Mouse (Mus musculus) telencephalon, adult 2 months (tissue): Measurements from ENCODE around the gene Rps15.
A peak's percentile ranks its signal among the peaks of the same experiment; 100 is the strongest.

Experiments
- DNase-seq: peaks from one replicate; pipeline ENCODE4 v3.0.0-alpha.2; 2011; ENCODE audit warnings: low read depth, low spot score

Gene Rps15

DNA sequence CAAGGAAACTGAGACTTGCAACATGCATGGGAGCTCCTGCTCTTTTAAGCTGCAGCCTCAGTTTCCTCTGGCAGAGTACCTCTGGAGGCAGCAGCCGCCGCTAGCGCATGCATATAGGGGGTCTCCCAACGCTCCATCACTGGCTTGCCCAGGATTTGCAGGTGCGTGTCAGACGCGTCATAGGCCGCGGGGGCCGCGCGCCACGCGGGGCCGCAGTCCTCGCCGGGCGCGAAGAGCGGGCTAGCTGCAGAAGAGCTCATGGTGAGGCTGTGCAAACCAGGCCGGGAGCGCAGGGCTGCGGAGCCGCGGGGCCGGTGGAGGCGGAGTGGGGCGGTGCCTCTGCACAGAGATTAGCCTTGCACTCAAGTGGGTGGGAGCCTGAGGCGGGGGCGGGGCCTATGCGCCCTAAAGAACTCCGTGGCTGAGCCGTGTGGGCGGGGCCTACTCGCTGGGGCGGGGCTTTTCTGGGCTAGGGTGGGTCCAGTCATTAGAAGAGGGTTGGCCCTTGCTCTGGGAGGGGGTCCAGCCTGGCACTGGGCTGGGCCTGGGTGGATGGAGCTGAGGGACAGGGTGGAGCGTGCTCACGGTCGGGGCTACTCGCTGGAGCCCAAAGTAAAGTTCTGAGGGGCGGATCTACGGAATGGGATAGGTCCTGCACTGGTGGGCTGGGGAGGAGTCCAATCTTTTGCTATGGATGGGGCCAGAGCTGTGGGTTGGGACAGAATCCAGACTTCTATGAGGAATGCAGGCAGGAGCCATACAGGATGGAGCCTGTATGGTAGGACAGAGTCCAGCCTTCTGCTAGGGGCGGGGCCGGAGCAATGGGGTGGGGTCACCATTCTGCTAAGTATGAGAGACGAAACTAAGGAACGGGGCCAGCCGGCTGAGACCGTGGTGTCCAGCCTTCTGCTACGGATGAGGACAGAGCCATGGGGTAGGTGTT is 31.3 kb upstream of the Rps15 start, which contains the start of the genes Gamt and Dazap1:
Gene Gamt (minus strand): TSS at position 371 of the 943 bp plus-strand sequence.
Gene Dazap1 (plus strand): TSS at position 845 of the 943 bp plus-strand sequence.
- DNase-seq = peak; percentile 87

DNA sequence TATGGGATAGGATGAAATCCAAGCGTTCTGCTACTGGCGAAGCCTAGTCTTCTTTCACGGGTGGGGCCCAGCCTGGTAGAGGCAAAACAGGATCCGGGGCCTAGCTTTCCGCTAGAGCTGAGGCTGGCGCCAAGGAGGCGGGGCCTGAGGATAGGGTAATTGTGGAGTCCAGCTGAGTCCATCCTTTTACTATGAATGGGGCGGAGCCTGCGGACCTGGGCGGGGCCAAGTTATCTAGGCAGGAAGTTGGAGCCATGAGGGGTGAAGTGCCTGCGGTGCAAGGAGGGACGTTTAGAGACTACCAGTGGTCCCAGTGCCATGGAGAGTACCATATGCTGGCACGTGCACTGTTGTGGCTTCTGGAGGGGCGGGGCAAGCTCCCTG is 30.7 kb upstream of the Rps15 start:
- peak; percentile 87 for DNase-seq

DNA sequence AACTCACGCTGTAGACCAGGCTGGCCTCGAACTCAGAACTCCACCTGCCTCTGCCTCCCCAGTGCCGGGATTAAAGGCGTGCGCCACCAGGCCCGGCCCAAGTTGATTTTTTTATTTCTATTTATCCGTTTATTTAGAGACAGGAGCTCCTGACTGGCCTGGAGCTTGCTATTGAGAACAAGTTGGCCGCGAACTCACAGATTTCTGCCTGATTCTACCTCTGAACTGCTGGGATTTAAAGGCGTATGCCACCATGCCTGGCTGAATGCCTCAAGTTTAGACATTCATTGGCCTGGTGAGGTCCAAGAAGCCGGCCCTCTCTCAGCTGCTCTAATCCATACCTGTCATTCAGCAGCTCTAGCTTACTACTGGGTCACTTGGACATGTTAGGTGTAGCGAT is 30.1 kb upstream of the Rps15 start:
- no peak for DNase-seq

DNA sequence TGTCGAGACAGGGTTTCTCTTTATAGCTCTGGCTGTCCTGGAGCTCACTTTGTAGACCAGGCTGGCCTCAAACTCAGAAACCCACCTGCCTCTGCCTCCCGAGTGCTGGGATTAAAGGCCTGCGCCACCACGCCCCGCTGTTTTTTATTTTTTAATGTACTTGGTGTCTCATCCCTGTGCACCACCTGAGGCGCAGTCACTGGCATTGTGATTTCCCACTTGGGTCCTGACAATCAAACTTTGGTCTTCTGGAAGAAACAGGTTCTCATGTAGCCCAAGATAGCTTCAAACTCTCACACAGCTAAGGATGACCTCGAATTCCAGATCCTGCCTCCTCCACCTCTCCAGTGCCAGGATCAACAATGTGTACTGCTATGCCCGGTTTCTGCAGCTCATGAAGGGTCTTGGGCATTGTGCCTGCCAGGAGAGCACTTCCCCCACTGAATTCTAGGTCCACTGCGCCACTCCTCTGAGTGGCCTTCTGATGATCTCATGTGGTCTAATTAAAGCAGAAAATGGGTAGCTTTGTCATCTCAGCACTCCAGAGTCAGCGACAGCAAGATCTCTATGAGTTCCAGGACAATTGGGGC is 29.4 kb upstream of the Rps15 start:
- DNase-seq = no peak

DNA sequence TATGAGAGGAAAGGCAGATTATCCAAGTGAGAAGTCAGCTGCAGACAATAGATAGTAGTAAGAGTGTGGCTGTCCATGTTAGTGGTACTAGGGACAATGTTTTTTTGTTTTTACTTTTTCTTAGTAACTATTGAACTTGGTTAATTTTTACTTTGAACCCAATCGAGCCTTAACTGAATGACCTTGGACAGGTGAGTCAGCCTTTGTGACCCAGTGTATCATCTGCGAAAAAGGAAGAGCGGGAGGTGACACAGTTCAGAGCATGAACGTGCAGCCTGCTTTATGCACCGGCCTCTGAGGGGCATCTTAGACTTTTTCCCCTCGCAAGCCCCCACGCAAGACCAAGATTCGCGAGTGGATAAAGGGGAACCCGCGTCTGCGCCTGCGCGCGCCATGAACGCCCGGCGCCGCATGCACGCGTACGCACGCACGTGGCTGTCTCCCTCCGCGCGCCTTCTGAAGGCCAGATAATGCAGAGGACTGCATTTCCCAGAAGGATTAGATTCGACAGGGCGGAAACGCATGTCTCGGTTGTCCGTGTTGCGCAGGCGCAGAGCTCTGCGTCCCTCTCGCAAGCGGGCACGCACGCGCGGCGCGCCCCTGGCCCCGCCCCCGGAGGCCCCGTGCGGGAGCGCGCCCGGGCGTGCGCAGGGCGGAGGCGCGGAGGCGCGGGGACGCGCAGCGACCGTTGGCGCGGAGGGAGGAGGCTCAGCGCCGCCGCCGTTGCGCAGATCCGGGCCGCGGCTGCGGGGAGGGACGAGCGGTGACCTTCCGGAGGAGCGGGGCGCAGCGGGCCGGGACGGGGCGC is 27.7 kb upstream of the Rps15 start:
- peak; percentile 99 for DNase-seq

DNA sequence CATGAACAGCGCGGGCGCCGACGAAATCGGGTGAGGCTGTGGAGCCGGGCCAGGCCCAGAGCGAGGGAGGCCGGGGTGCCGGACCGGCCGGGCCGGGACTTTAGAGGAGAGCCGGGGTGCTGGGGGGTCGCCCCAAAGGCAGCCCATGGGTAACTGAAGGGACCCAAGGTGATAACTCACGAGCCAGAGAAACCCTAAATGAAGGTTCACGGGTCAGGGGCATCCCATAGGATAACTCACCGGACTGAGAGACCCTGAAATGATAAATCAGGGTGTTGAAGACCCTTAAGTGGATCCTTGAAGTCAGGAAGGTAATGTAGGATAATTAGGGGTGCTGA is 27.1 kb upstream of the Rps15 start:
- no peak for DNase-seq

DNA sequence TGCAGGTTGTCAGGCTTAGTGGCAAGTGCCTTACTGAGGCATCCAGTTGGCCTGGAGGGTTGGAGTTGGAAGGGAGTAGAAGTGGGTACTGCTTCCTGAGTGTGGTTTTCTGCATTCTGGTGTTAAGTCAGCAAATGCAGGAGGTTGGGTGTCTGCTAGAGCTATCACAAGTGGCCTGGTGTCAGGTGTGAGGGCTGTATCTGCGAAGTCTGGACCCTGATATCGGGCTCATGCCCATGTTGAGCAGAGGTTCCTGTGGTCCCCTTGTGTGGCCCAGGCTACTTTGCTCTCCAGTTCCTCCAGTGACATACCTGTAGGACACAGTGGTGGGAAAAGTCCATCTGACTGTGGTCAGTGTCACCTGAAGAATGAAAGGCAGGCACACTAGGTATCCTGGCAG is 22.2 kb upstream of the Rps15 start:
- DNase-seq = no peak

DNA sequence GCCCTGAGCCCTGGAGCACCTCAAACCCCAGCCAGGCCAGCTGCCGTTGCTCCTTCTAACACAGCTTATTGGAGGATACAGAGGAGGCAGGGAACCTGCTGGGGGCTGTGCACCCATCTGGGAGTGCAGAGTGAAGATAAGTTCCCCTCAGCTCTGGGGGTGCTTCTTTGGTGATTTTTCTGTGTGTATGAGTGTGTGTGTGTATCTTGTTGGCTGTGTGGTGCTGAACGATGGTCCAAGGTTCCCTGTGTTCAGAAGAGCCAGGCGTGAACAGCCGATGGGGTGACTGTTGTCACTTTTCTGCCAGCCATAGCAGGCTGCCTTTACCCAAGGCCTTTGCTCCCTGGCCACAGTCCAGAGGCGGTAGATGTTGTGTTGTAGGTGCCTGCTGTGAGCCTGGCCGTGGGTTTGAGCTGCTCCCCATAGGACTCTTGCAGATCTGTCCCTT is 21.5 kb upstream of the Rps15 start:
- DNase-seq = no peak

DNA sequence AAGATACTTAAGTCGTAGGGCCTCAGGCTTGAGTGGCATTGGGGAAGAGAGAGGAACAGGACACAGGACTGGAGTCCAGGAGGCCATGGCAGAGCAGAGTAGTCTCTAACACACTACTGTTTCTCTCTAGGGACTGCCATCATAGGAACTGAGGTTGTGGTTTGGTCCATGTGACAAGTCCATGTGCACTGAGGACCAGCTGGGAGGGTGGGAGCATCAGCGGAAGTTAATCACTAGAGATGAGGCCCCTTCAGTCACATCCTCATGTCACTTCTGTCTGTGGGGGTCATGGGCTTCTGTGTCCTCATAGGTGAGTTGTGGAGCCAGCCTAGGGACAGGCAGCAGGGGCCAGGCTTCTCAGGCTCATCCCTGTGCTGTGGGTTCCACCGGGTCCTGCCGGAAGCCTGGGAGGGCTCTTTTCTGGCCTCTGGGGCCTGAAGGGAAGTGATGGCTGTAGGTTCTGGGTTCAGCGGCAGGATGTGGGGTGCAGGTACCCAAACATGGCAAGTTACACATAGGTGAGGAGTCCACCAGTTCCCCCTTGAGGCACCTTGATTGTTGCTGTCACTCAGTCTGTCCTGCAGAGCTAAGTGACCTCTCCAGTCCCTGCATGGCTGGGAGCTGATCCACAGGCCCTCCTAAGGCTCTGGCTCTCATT is 20.9 kb upstream of the Rps15 start:
- DNase-seq = no peak

DNA sequence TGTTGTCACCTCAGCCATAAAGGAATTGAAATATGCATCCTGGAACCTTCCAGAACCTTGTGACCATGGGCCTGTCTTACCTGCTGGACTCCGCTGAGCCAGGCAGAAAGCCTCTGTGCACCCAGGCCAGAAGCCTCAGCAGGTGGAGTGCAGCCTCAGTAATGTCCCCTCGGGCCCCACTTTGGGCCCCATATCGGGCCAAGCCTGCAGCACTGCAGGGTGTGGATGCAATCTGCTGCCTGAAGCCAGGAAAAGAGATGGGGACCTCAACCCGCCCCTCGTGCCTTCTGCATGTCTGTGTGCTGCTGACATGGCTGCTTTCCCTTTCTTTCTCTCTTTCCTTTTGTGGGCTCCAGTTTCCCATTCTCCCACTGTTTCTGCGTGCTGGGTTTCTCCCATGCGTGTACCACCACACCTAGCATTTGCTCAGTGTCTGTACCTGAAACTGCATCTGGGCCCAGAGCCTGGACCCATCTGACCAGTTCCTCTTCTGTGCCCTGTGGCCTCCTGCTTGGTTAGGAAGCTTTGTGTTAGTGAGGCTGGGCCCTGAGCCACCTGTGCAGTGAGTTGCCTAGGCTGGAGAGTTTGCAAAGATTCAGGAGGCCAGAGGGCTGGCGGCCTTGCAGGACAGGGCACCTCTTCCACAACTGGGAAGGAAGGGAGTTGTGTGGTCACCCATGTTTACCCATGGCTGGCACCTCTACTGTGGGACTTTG is 20.2 kb upstream of the Rps15 start:
- DNase-seq = no peak

DNA sequence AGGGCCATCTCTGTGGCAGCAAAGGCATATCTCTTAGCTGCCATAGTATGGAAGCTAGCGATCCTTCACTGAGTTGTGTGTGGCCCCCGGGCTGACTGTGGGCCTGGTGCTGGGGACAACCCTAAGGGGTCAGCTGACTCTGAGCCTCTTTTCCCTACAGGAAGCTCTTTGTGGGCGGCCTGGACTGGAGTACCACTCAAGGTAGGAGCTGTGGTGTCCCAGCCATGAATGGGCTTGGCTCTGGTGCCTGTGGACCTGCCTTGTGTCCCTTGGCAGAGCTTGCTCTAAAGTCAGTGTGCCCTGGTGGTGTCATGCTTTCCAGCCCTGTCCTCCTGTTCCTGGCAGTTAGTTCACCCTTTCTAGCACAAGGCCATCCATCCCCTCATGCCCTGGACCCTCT is 18.4 kb upstream of the Rps15 start:
- no peak for DNase-seq

DNA sequence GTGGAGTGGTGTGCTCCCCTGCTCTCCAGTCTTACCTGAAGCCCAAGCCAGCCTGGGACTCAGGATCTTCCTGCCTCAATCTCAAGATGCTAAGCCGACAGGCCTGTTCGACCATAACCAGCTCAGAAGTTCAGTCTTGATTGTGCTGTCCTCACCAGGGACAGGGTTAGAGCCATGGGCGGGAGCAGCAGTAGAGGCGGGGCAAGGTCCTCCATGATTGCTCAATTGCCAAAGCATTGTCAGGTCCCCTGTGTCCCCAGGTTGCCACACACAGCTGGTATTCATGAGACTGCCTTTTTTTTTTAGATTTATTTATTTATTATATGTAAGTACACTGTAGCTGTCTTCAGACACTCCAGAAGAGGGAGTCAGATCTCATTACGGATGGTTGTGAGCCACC is 16.0 kb upstream of the Rps15 start:
- DNase-seq = no peak

DNA sequence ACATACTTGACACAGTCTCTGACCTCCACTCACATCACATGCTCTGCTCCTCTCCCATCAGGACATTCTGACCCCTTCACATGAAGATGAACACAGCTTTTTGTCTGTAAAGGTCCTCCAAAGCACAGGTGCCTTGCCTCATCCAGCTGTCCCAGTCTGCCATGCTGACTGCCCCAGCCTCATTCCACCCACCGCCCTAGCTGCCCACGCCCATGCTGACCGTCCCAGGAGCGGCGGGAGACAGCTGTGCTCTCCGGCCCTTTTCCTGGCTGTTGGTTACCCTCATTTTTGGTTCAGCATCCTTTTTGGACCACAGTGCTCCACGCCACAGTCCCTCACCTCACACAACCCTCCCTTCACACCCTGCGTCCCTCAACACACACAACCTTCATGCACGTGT is 13.9 kb upstream of the Rps15 start:
- DNase-seq = no peak

DNA sequence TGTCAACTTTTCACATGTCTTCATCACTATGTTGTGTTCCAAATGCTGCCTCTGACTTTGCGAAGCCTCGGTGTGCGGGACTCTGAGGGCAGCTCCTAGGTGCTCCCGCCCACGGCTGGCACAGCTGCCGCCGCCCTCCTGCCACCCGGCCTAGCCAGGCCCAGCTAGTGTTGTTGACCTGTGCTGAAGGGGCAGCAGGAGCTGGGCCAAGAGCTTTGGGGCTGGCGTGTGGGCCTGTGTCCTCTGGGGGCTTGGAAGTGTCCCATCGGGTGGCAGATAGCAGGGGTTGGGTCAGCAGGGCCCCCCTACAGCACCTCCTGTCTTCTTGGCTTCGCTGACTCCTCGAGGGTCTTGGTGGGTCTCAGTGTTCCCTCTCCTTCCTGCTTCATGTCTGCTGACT is 13.0 kb upstream of the Rps15 start:
- no peak for DNase-seq

DNA sequence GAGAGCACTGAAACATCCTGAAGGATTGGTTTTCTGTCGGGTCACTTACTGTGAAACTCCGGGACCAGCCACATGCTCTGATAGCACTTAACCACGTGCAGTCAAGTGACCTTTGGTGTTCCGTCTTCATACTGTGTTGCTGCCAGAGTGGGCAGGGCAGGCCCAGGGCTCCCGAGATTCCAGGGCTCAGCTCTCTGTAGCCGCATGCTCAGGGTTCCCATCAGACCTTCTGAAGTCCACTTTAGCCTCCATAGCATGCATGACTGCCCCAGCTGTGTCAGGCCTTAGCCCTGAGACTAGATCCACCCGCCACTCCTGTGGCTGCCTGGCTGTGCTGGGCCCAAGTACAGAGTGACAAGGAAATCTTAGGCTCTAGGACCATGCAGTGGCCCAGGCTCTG is 10.9 kb upstream of the Rps15 start:
- DNase-seq = no peak

DNA sequence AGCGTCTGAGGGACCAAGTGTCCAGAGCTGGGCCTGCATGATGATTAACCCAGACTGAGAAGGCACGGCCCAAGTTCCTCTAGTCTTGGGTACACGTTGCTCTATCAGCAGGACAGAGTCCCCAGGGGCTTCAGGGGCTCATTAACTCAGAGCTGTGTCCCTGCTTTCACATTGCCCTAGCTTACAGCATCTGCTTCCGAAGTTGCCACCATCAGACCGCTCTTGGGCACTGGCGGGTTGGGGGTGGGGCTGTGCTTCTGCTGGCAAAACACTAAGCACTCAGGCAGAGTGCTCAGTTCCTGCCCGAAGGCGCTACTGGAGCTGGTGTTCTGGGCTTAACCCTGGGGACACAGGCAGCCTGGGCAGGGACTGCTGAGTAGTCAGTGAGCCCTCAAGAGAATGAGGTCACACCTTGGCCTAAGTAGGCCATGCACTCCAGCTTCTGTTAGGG is 10.3 kb upstream of the Rps15 start:
- no peak for DNase-seq

DNA sequence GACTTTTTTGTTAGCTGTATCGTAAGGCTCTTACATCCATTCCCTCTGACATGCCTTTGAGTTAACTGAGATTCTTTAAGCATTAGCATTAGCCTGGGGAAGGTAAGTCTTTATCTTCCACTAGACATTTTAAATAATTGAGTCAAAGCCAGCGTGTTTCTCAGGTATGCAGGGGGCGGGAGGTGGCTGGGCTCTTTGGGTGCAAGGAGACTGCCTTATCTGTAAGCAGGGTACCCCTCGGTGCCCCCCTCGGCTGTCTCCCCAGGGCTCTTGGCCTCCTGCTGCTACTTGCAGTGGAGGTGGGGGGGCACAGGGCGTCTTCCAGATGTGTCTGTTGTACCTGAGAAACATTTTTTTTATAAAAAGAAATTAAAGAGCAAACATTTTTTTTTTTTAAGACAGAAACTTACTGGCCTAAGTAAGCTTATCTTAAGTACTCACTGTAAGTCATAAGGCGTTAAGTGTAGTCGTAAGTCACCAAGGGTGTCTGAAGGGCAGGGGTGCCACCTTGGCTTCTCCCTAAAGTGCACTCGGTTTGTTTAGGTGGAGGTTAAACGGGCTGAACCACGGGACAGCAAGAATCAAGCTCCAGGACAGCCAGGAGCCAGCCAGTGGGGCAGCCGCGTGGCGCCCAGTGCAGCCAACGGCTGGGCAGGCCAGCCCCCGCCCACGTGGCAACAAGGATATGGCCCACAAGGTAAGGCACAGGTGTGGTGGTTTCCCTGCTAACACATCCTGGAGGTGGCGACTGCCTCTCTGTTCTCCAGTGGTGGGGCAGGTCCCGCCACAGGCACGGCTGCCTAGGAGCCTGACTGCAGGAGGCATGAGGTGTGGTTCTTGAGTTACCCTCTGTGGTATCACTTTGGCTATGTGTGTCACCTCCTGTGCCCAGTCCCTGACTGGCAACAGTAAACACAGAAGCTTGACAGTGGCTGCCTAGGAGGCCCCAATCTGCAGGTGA is 9.5 kb upstream of the Rps15 start:
- no peak for DNase-seq

DNA sequence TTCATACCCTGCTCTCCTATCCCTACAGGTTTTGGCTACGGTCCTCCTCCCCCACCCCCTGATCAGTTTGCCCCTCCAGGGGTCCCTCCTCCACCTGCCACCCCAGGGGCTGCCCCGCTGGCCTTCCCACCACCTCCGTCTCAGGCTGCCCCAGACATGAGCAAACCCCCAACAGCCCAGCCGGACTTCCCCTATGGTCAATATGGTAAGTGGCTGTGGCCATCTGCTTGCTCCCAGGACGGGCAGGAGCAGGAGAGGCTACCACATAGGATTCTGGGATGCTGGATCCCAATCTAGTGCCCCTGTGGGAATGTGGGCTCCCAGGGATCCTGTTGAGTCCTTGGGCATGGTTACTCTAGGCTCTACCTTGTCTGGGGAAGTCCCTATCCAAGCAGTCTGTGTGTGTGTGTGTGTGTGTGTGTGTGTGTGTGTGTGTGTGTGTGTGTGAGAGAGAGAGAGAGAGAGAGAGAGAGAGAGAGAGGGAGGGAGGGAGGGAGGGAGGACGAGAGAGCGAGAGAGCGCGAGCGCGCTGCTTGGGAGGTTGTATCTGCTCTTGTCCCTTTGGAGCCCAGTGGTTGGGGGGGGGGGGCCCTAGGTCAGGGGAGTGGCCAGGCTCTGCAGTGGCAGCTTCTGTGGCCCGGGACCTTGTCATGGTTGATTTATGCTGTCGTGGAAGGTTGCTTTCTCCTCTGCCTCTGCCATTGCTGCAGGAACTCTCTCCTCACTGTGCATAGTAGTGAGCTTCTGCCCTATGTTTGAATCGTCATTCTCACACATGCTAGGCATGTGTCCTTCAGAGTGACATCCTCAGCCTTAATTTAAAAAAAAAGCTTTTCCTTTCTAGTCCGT is 6.8 kb upstream of the Rps15 start:
- no peak for DNase-seq

DNA sequence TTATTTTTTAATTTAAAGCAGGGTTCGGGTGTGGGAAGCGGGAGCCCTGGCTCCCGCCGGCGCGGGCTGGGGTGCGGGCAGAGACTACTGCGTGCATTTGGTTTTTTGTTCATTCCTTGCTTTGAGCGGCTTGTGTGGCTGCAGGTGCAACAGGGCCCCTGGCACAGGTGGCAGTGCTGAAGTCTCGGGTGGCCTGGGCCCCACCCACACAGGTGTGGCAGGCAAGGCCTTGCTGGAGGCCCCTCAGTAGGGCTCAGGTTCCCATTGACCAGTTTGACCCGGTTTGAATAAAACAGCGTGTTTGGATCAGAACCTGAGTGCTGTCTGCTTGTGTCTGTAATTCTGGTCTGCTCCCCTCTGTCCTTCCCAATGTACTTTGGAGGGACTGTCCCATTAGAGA is 4.2 kb upstream of the Rps15 start:
- no peak for DNase-seq
